In the genomic region with DNA sequence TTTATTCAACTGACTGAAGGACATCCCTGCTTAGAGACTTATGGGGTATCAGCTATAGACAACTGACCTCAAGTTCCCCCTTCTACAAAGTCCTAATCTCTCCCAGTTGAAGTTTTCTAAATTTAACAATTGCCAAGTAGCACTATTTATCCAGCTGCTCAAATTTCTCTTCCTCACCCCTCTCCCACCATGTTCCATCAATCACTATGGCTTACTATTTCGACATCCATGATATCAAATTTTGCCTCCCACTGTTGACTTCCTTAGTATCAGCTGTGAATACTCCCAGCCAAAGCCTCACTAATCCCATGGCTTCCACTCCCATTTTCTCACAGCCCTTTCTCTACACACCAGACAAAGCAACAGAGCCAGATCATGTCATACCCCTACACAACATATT, we compare ENCODE assay signal across 26 mouse cellular contexts.
DNase-seq lines count a peak whose midpoint lies in the region; ATAC-seq and TF ChIP-seq lines count a peak whose summit lies in the region.
"Had no signal": no experiment of that assay in that cellular context is flagged by ENCODE, and none has a peak within 500 bp of the region (broad histone marks: within the 10 kb centered on the region; RNA-seq: fewer than 3 reads in every experiment).

No protein-coding gene starts in this region.

- H3K4me3 ChIP-seq in kidney, postnatal 0 days (replicated peaks; ENCODE audit: low read depth, low read length), result no peak overlapping the region
- H3K4me3 ChIP-seq in myocyte, result no peak overlapping the region
- H3K4me3 ChIP-seq: hindbrain, embryonic 13.5 days; limb, embryonic 15.5 days; midbrain, embryonic 13.5 days had no signal

- no peak overlapping the region for H3K27ac ChIP-seq in kidney, postnatal 0 days
- H3K27ac ChIP-seq: hindbrain, embryonic 13.5 days; limb, embryonic 15.5 days; liver, embryonic 14.5 days; midbrain, embryonic 13.5 days had no signal

- H3K27me3 ChIP-seq in kidney, postnatal 0 days (ENCODE audit: insufficient read depth, low read length), result no peaks in the 10 kb centered on the region
- H3K27me3 ChIP-seq in myocyte (ENCODE audit: control insufficient read depth, insufficient read depth, insufficient read length), result no peaks in the 10 kb centered on the region
- H3K27me3 ChIP-seq: hindbrain, embryonic 13.5 days; limb, embryonic 15.5 days; midbrain, embryonic 13.5 days had no signal

- intact Hi-C loops in gastrocnemius, postnatal 36 days (cut with DNase I), result no loop called here

- TF ChIP-seq CTCF in kidney, postnatal 0 days (IDR thresholded peaks at IDR 0.05; ENCODE audit: low read depth), result no peak

- no peaks in the 10 kb centered on the region for H3K4me1 ChIP-seq in kidney, postnatal 0 days (replicated peaks; ENCODE audit: insufficient read depth, low read length)
- H3K4me1 ChIP-seq: hindbrain, embryonic 13.5 days; limb, embryonic 15.5 days; midbrain, embryonic 13.5 days had no signal

- no peak overlapping the region for H3ac ChIP-seq in myocyte (ENCODE audit: control insufficient read depth, insufficient read length)

- no peaks in the 10 kb centered on the region for H3K9me3 ChIP-seq in kidney, postnatal 0 days (replicated peaks; ENCODE audit: low read length)
- H3K9me3 ChIP-seq: hindbrain, embryonic 13.5 days; limb, embryonic 15.5 days; midbrain, embryonic 13.5 days had no signal

- no peak overlapping the region for H3K4me2 ChIP-seq in kidney, postnatal 0 days (ENCODE audit: low read length)
- peak overlapping the region; percentile 8 for H3K4me2 ChIP-seq in myocyte (ENCODE audit: low read depth)
- H3K4me2 ChIP-seq: hindbrain, embryonic 13.5 days; limb, embryonic 15.5 days; lung, embryonic 14.5 days; midbrain, embryonic 13.5 days had no signal

- DNase-seq in gastrocnemius, adult 18-20 months (ENCODE audit: low spot score), result peak; percentile 1
- no peak for DNase-seq in gastrocnemius, postnatal 36 days
- DNase-seq in kidney, postnatal 0 days (ENCODE audit: low spot score), result peak; percentile 54
- DNase-seq in kidney, adult 9 months, result no peak
- DNase-seq in adipocyte (ENCODE audit: low spot score), result peak; percentile 11
- DNase-seq in layer of hippocampus, adult 8-10 months (ENCODE audit: low spot score in 2 of 2), result no peak
- DNase-seq: adrenal gland, postnatal 10 days; B cell, adult 2 months; cerebellum, adult 18-20 months; cerebellum, postnatal 25 days; gastrocnemius, postnatal 10 days; kidney, adult 18-20 months; kidney, postnatal 10 days; layer of hippocampus, postnatal 36 days; lung, embryonic 14.5 days; right cerebral cortex, postnatal 14 days; thymus, adult 2 months; thymus, postnatal 4 days had no signal

- ATAC-seq in kidney, postnatal 0 days (replicated peaks; ENCODE audit: low FRiP score, low read depth), result 0 out of 2 replicates have a peak, but pooled peaks have one; percentile 13
- no peak for ATAC-seq in inflammation-experienced regulatory T-cells, adult 6 months
- ATAC-seq: activated CD4-positive, CD25-positive, alpha-beta regulatory T cell, adult 4 months; forebrain, embryonic 14.5 days; midbrain, embryonic 13.5 days had no signal

- H3K36me3 ChIP-seq in kidney, postnatal 0 days (ENCODE audit: insufficient read depth, low read length), result no peaks in the 10 kb centered on the region
- H3K36me3 ChIP-seq in myocyte (ENCODE audit: control insufficient read depth, insufficient read depth), result peaks cover 48% of the 10 kb centered on the region
- H3K36me3 ChIP-seq: hindbrain, embryonic 13.5 days; limb, embryonic 15.5 days; midbrain, embryonic 13.5 days had no signal

- peaks cover 65% of the 10 kb centered on the region for H3K79me2 ChIP-seq in myocyte (ENCODE audit: control insufficient read depth, insufficient read depth)

- no peak for TF ChIP-seq POLR2A in myocyte (IDR thresholded peaks at IDR 0.05; ENCODE audit: insufficient read length, low read depth)

- WGBS in kidney, postnatal 0 days, result 20% methylated on average over 1 of the region's 1 CpGs

- no peak overlapping the region for H3K9ac ChIP-seq in kidney, postnatal 0 days (ENCODE audit: low read depth, low read length)
- H3K9ac ChIP-seq: hindbrain, embryonic 13.5 days; limb, embryonic 15.5 days; liver, embryonic 14.5 days; lung, embryonic 14.5 days; midbrain, embryonic 13.5 days had no signal

TF ChIP-seq in myocyte, 11 proteins besides CTCF, POLR2A, EP300 and RAD21:
- TF ChIP-seq MYOD1 (IDR thresholded peaks at IDR 0.05; ENCODE audit: control insufficient read depth in 1 of 3, insufficient read length in 2 of 3, low read depth in 2 of 3) (peak; percentile 28 to 53 (median 52)), POLR2AphosphoS2 (IDR thresholded peaks at IDR 0.05; ENCODE audit: insufficient read length, low read depth) (no peak), REST (IDR thresholded peaks at IDR 0.05; ENCODE audit: insufficient read depth, insufficient read length) (no peak), E2F4 (IDR thresholded peaks at IDR 0.05; ENCODE audit: insufficient read depth) (no peak), CEBPB (IDR thresholded peaks at IDR 0.05; ENCODE audit: insufficient read depth, poor library complexity, severe bottlenecking) (peak; percentile 73), TCF12 (IDR thresholded peaks at IDR 0.05; ENCODE audit: insufficient read depth, poor library complexity, severe bottlenecking) (peak; percentile 10), SRF (IDR thresholded peaks at IDR 0.05; ENCODE audit: control insufficient read depth, insufficient read length, low read depth) (no peak), MYOG (IDR thresholded peaks at IDR 0.05; ENCODE audit: control insufficient read depth in 1 of 3, insufficient read depth in 1 of 3, insufficient read length in 2 of 3, low read depth in 2 of 3) (peak in 1 of 3 experiments; percentile 35), USF1 (IDR thresholded peaks at IDR 0.05; ENCODE audit: low read depth) (no peak), MAX (IDR thresholded peaks at IDR 0.05; ENCODE audit: low read depth) (no peak), TCF3 (IDR thresholded peaks at IDR 0.05; ENCODE audit: insufficient read length, low read depth) (no peak)

Comparison
In these comparisons a context has a peak if more than half of its experiments do, and no peak if none do; other contexts are left out.
1. DNase-seq: peak in gastrocnemius, adult 18-20 months (single experiment), kidney, postnatal 0 days (single experiment) and adipocyte (single experiment); none in gastrocnemius, postnatal 36 days (0 of 2), kidney, adult 9 months (single experiment) and layer of hippocampus, adult 8-10 months (0 of 2).